ENCODE assay signal across 16 mouse cellular contexts in genomic region chr12:25565131-25565530, GRCm38 (mm10).
DNase-seq lines count a peak whose midpoint lies in the region; ATAC-seq lines count a peak whose summit lies in the region.
"Had no signal": no experiment of that assay in that cellular context is flagged by ENCODE, and none has a peak within 500 bp of the region (broad histone marks: within the 10 kb centered on the region; RNA-seq: fewer than 3 reads in every experiment).

No protein-coding gene starts in this region.

- DNase-seq in frontal cortex, postnatal 36 days (ENCODE audit: low spot score in 2 of 2), result peak; percentile 6 to 17
- no peak for DNase-seq in frontal cortex, postnatal 10 days (ENCODE audit: low spot score in 2 of 2)
- DNase-seq in right cerebral cortex, adult 18-20 months, result peak; percentile 14
- no peak for DNase-seq in right cerebral cortex, postnatal 10 days (ENCODE audit: low spot score in 2 of 2)
- DNase-seq: adrenal gland, adult 2 months; adrenal gland, postnatal 10 days; adrenal gland, postnatal 25 days; cerebellum, adult 11-12 months; cerebellum, adult 2 months; cerebellum, adult 9-10 months; cerebellum, postnatal 10 days; cerebellum, postnatal 25 days; forebrain, postnatal 0 days had no signal

- no peak for ATAC-seq in inflammation-experienced regulatory T-cells, adult 6 months
- ATAC-seq: forebrain, embryonic 13.5 days; forebrain, embryonic 15.5 days; forebrain, postnatal 0 days had no signal

Comparison
In these comparisons a context has a peak if more than half of its experiments do, and no peak if none do; other contexts are left out.
1. DNase-seq: peak in frontal cortex, postnatal 36 days (2 of 2) and right cerebral cortex, adult 18-20 months (single experiment); none in frontal cortex, postnatal 10 days (0 of 2) and right cerebral cortex, postnatal 10 days (0 of 2).